Mouse (Mus musculus) liver, adult 2 months (tissue): ENCODE measurements around the gene Praf2.

Experiments used
- CTCF ChIP-seq: fragments of 200-500 bp; IDR thresholded peaks from 2 replicates; pipeline ENCODE4 v1.5.1; 2011; ENCODE audit warnings: low read depth, low read length, control low read depth
- POLR2A ChIP-seq: fragments of 200-500 bp; IDR thresholded peaks from 2 replicates; pipeline ENCODE4 v1.6.1; 2011; ENCODE audit warnings: low read length, control low read depth; ENCODE audit not compliant: insufficient read depth; ENCODE audit errors: extremely low read depth

GRCm38 (mm10) chrX:7696954-7697381 is 31.3 kb upstream of the Praf2 start, which contains the start of gene Gpkow:
- no peak for TF ChIP-seq CTCF
- peak; percentile 69 for TF ChIP-seq POLR2A
